Mouse (Mus musculus) embryonic fibroblast, embryonic 13.5 days (primary cell): Measurements from ENCODE around the gene Socs2.

Source experiments
- CTCF ChIP-seq: IDR thresholded peaks from 2 replicates; pipeline ENCODE4 v1.5.1; 2011; ENCODE audit warnings: mild to moderate bottlenecking, control low read depth, low read length, moderate library complexity, borderline replicate concordance; ENCODE audit not compliant: insufficient read depth
- POLR2A ChIP-seq: IDR thresholded peaks from 2 replicates; pipeline ENCODE4 v1.6.1; 2011; ENCODE audit warnings: low read depth, mild to moderate bottlenecking, control low read depth, low read length, moderate library complexity

DNA sequence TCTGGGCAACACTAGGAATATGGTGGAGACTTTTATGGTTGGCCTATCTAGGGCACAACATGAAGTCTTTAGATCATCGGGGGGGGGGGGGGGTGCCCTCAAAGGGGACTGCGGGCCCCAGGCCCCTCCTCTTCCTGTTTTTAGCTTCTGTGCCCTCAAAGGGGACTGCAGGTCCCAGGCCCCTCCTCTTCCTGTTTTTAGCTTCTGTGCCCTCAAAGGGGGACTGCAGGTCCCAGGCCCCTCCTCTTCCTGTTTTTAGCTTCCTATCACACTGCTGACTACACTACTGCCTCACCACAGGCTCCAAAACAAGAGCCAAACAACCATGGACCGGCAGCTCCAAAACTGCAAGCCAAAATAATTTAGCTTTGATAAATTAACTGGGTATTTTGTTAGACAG is 59.3 kb downstream of the Socs2 start:
- TF ChIP-seq POLR2A, result no peak
- TF ChIP-seq CTCF, result no peak
